Mouse (Mus musculus): ENCODE results near the gene Dnajc4. TPM values are rescaled to one million over a fixed set of nuclear protein-coding genes. Genes with fewer than 3 reads are reported as not detected.
"Not testable (repeated sequence)": the region's sequence is repeated elsewhere in the genome, so short reads cannot be mapped to it uniquely, and the experiment has no call there.

The Dnajc4 gene
- polyA plus RNA-seq, 1 experiment: 15.8 TPM

DNA sequence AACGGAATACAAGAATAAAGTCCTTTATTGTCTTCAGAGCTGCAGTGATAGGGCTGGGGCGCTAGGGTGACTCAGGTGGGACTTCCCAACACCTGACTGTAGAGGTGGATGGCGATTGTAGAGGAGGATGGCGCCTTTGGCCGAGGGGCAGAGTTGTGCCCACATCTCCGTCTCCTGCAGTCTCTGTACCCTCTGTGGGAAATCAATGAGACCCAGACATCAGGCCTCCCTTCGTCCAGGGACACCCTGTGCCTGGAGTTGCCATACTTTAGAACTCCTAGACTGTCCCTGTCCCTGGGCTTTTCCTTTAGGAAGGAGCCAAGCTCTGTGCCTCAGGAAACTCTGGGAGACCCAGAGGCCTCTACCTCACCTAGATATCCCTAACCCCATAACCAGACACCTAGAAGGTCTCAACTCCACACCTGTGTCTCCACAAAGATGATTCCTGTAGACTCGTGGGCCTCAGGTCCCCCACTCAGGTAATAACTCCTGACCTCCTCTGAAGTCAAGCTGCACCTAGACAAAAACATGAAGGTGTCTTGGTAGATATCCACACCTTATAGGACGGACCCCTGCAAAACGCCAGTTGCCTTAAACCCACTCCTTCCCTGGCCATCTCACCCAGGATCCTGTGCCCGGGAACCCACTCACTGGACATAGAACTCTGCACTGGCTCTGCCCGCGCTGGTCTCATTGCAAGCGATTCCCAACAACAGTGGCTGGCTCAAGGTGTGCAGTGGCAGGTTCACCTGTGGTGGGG is 819 bp upstream of the Dnajc4 start:
- H3K27ac ChIP-seq (ENCODE audit: insufficient read depth, low read length): peak overlapping the region; percentile 75
- no peaks in the 10 kb centered on the region for H3K9me3 ChIP-seq (replicated peaks; ENCODE audit: control insufficient read depth, insufficient read depth, low read length, poor library complexity, severe bottlenecking)
- no peak for TF ChIP-seq CTCF (IDR thresholded peaks at IDR 0.05; ENCODE audit: low read depth, low read length)
- no peak for TF ChIP-seq EP300 (IDR thresholded peaks at IDR 0.05; ENCODE audit: insufficient read depth, low read depth, low read length)
- TF ChIP-seq POLR2A (IDR thresholded peaks at IDR 0.05; ENCODE audit: insufficient read depth, low read length): no peak
- H3K27me3 ChIP-seq (ENCODE audit: control insufficient read depth, insufficient read depth, low read length, poor library complexity, severe bottlenecking): no peaks in the 10 kb centered on the region
- peak overlapping the region; percentile 34 for H3K9ac ChIP-seq (ENCODE audit: low read depth, poor library complexity, severe bottlenecking)
- peak overlapping the region; percentile 46 for H3K4me3 ChIP-seq (ENCODE audit: low read depth, low read length)
- no peaks in the 10 kb centered on the region for H3K4me1 ChIP-seq (ENCODE audit: control insufficient read depth, insufficient read depth, low read length)
- H3K36me3 ChIP-seq (ENCODE audit: control insufficient read depth, insufficient read depth, low read length, poor library complexity, severe bottlenecking): no peaks in the 10 kb centered on the region

DNA sequence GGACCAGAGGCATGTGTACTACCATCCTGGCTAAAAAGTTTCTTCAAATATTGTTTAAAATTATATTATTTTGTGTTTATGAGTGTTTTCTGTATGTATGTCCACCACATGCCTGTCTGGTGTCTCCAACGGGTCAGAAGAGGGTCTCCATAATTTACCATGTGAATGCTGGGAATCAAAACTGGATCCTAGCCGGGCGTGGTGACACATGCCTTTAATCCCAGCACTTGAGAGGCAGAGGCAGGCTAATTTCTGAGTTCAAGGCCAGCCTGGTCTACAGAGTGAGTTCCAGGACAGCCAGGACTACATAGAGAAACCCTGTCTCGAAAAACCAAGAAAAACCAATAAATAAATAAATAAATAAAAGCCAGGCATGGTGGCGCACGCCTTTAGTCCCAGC is 1.2 kb downstream of the Dnajc4 start:
- H3K4me3 ChIP-seq (ENCODE audit: low read depth, low read length); H3K36me3 ChIP-seq (ENCODE audit: control insufficient read depth, insufficient read depth, low read length, poor library complexity, severe bottlenecking); H3K9me3 ChIP-seq (replicated peaks; ENCODE audit: control insufficient read depth, insufficient read depth, low read length, poor library complexity, severe bottlenecking); H3K9ac ChIP-seq (ENCODE audit: low read depth, poor library complexity, severe bottlenecking); H3K4me1 ChIP-seq (ENCODE audit: control insufficient read depth, insufficient read depth, low read length); H3K27ac ChIP-seq (ENCODE audit: insufficient read depth, low read length); H3K27me3 ChIP-seq (ENCODE audit: control insufficient read depth, insufficient read depth, low read length, poor library complexity, severe bottlenecking): not testable (repeated sequence)

DNA sequence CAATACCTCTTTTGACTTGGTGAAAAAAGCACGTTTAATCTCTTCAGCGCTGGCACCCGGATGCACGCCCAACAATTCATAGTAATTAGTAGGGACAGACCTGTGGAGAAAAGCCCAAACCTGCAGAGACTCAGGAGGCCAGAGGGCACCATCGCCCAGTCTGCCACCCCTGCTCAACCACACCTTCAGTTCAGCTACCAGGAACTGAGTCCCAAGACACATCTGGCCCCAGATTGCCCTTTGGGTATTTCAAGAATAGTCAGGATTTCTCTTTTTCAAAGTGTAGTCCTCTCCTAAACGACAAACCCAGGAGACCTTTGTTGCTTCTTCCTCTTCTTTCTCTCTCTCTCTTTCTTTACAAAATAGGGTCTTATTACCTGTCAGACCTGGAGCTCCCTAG is 1.7 kb downstream of the Dnajc4 start:
- no peak overlapping the region for H3K9ac ChIP-seq (ENCODE audit: low read depth, poor library complexity, severe bottlenecking)
- no peaks in the 10 kb centered on the region for H3K36me3 ChIP-seq (ENCODE audit: control insufficient read depth, insufficient read depth, low read length, poor library complexity, severe bottlenecking)
- no peak overlapping the region for H3K4me3 ChIP-seq (ENCODE audit: low read depth, low read length)
- H3K27ac ChIP-seq (ENCODE audit: insufficient read depth, low read length): no peak overlapping the region
- H3K4me1 ChIP-seq (ENCODE audit: control insufficient read depth, insufficient read depth, low read length): no peaks in the 10 kb centered on the region
- H3K9me3 ChIP-seq (replicated peaks; ENCODE audit: control insufficient read depth, insufficient read depth, low read length, poor library complexity, severe bottlenecking): no peaks in the 10 kb centered on the region
- no peaks in the 10 kb centered on the region for H3K27me3 ChIP-seq (ENCODE audit: control insufficient read depth, insufficient read depth, low read length, poor library complexity, severe bottlenecking)
- TF ChIP-seq CTCF (IDR thresholded peaks at IDR 0.05; ENCODE audit: low read depth, low read length): no peak
- no peak for TF ChIP-seq POLR2A (IDR thresholded peaks at IDR 0.05; ENCODE audit: insufficient read depth, low read length)
- no peak for TF ChIP-seq EP300 (IDR thresholded peaks at IDR 0.05; ENCODE audit: insufficient read depth, low read depth, low read length)

DNA sequence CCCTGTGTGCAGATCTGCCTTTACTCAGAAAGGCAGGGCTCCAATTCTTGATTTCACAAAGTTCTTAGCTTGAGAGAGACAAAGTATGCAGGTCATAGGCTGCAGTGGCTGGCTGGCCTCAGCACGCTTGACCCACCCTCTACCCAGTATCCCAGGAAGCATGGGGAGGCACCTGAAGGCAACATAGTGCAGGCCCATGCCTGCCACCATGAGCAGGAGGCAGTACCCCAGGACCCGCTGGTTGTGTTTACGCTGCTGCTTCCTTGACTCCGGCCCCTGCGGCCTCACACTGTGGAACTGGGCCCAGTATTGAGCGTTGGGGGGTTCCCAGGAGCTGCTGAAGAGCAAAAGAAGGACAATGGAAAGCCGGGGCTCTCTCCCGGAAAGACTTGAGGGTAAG is 3.1 kb downstream of the Dnajc4 start:
- H3K4me3 ChIP-seq (ENCODE audit: low read depth, low read length): no peak overlapping the region
- TF ChIP-seq EP300 (IDR thresholded peaks at IDR 0.05; ENCODE audit: insufficient read depth, low read depth, low read length): no peak
- TF ChIP-seq POLR2A (IDR thresholded peaks at IDR 0.05; ENCODE audit: insufficient read depth, low read length): no peak
- TF ChIP-seq CTCF (IDR thresholded peaks at IDR 0.05; ENCODE audit: low read depth, low read length): no peak
- H3K36me3 ChIP-seq (ENCODE audit: control insufficient read depth, insufficient read depth, low read length, poor library complexity, severe bottlenecking): 0 out of 2 replicates have a peak, but pooled peaks cover 3% of the 10 kb centered on the region
- no peaks in the 10 kb centered on the region for H3K27me3 ChIP-seq (ENCODE audit: control insufficient read depth, insufficient read depth, low read length, poor library complexity, severe bottlenecking)
- H3K4me1 ChIP-seq (ENCODE audit: control insufficient read depth, insufficient read depth, low read length): no peaks in the 10 kb centered on the region
- no peak overlapping the region for H3K9ac ChIP-seq (ENCODE audit: low read depth, poor library complexity, severe bottlenecking)
- no peak overlapping the region for H3K27ac ChIP-seq (ENCODE audit: insufficient read depth, low read length)
- no peaks in the 10 kb centered on the region for H3K9me3 ChIP-seq (replicated peaks; ENCODE audit: control insufficient read depth, insufficient read depth, low read length, poor library complexity, severe bottlenecking)

DNA sequence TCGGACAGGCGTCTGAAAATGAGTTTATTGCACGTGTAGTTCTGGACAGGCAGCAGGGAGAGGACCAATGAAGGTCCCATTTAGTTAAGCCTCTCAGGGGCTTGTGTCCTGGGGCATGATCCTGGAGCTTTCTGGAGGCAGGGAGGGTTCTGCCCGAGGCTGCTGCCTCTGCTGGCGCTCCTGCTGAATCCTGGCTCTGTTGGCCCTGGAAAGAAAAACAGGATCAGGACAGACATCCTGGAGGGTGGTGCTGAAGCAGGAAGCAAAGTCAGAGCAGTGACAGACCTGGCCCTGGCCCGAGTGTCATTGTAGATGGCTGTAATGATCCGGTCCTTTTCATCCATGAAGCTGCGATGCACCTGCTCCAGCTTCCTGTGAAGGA is 4.5 kb downstream of the Dnajc4 start:
- H3K9ac ChIP-seq (ENCODE audit: low read depth, poor library complexity, severe bottlenecking): peak overlapping the region; percentile 91
- no peaks in the 10 kb centered on the region for H3K27me3 ChIP-seq (ENCODE audit: control insufficient read depth, insufficient read depth, low read length, poor library complexity, severe bottlenecking)
- TF ChIP-seq POLR2A (IDR thresholded peaks at IDR 0.05; ENCODE audit: insufficient read depth, low read length): no peak
- no peak for TF ChIP-seq EP300 (IDR thresholded peaks at IDR 0.05; ENCODE audit: insufficient read depth, low read depth, low read length)
- no peak for TF ChIP-seq CTCF (IDR thresholded peaks at IDR 0.05; ENCODE audit: low read depth, low read length)
- H3K4me3 ChIP-seq (ENCODE audit: low read depth, low read length): peak overlapping the region; percentile 74
- H3K36me3 ChIP-seq (ENCODE audit: control insufficient read depth, insufficient read depth, low read length, poor library complexity, severe bottlenecking): 0 out of 2 replicates have a peak, but pooled peaks cover 3% of the 10 kb centered on the region
- no peaks in the 10 kb centered on the region for H3K4me1 ChIP-seq (ENCODE audit: control insufficient read depth, insufficient read depth, low read length)
- no peak overlapping the region for H3K27ac ChIP-seq (ENCODE audit: insufficient read depth, low read length)
- no peaks in the 10 kb centered on the region for H3K9me3 ChIP-seq (replicated peaks; ENCODE audit: control insufficient read depth, insufficient read depth, low read length, poor library complexity, severe bottlenecking)

DNA sequence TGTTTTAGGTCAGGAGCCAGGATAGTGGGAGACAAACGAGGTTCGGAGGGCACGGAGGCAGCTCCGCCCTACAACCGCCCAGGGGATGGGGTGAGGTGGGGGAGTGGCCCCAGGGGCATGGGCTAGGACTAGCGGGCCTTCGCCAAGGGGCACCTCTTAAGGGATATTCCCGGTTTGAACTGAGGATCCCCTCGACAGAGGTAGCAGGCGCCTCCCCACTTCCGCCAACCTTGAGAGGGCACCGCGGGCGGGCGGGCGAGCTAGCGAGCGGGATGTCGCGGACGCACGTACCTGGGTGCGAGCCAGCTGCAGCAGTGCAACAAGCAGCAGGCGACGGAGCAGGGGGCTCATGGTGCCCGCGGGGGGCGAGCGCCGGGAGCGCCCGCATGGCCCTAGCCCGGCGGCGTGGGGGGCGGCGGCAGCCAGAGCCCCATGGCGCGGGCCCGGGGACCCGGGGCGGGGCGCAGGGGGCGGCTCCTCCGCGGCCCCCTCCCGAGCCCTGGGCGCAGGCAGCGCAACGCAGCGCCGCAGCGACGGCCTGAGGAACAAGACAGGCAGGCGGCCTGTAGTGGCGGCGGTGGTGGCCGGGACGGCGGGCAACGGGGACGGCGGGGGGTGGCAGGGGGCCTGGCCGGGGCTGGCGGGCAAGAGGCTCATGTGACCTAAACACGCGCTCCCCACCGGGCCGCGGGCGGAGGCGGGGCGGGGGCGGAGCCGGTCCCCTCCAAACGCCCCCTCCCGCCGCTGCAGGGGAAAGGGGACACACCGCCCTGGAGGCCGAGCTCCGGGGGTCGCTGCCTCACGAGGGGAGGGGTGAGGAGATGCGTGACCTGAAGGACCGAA is 5.1 kb downstream of the Dnajc4 start, which contains the start of gene Vegfb:
Gene Vegfb (minus strand): TSS at position 591 of the 843 bp plus-strand sequence.
- Histone ChIP-seq H3K27me3 (ENCODE audit: control insufficient read depth, insufficient read depth, low read length, poor library complexity, severe bottlenecking) (no peaks in the 10 kb centered on the region), H3K9me3 (replicated peaks; ENCODE audit: control insufficient read depth, insufficient read depth, low read length, poor library complexity, severe bottlenecking) (no peaks in the 10 kb centered on the region), H3K27ac (ENCODE audit: insufficient read depth, low read length) (no peak within 1 kb of the TSS)

More for the DNA sequence above, 5.1 kb downstream of the Dnajc4 start, which contains the start of gene Vegfb:
- H3K4me1 ChIP-seq (ENCODE audit: control insufficient read depth, insufficient read depth, low read length): no peaks in the 10 kb centered on the region
- H3K4me3 ChIP-seq (ENCODE audit: low read depth, low read length): peak within 1 kb of the TSS; percentile 74
- TF ChIP-seq CTCF (IDR thresholded peaks at IDR 0.05; ENCODE audit: low read depth, low read length) (no peak), POLR2A (IDR thresholded peaks at IDR 0.05; ENCODE audit: insufficient read depth, low read length) (no peak), EP300 (IDR thresholded peaks at IDR 0.05; ENCODE audit: insufficient read depth, low read depth, low read length) (no peak)
- peaks cover 9% of the 10 kb centered on the region; the same call in 1 of the 2 replicates for H3K36me3 ChIP-seq (ENCODE audit: control insufficient read depth, insufficient read depth, low read length, poor library complexity, severe bottlenecking)
- H3K9ac ChIP-seq (ENCODE audit: low read depth, poor library complexity, severe bottlenecking): peak within 1 kb of the TSS; percentile 91
